8 mouse cellular contexts compared by ENCODE assay signal in the genomic region with DNA sequence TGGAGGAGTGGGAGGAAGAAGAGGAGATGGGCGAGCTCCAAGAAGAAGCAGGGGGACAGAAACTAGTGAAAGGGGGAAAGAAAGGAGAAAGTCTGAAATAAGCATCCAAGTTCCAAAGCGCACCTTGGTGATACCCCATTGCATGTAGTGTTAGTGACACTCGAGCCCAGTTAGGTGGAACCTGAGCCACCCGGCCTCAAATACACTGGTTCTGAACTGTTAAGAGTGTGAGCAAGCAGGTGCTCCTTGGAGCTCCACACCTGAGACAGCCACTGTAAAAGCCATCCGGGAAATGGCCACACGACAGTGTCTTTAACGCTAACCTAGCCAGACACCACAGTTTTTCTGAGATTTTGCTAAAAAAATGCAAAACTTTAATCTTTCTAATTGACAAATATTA. TPM values are rescaled to one million over a fixed set of nuclear protein-coding genes. Genes with fewer than 3 reads are reported as not detected.
A peak's percentile ranks its signal among the peaks of the same experiment; 100 is the strongest.
DNase-seq lines count a peak whose midpoint lies in the region; ATAC-seq lines count a peak whose summit lies in the region.

No protein-coding gene starts in this region.

- 43% methylated on average over 7 of the region's 7 CpGs for WGBS in kidney, embryonic 15.5 days
- WGBS in midbrain, embryonic 14.5 days = 46% methylated on average over 7 of the region's 7 CpGs

- H3K27ac ChIP-seq in kidney, embryonic 15.5 days = no peak overlapping the region
- H3K27ac ChIP-seq in midbrain, embryonic 14.5 days (replicated peaks; ENCODE audit: low read depth, low read length) = no peak overlapping the region

- peak; percentile 5 to 34 for DNase-seq in cerebellum, postnatal 36 days
- DNase-seq in cerebellum, adult 11-12 months = no peak
- DNase-seq in urinary bladder, postnatal 25 days (ENCODE audit: low spot score) = peak; percentile 4
- DNase-seq in urinary bladder, adult 18-20 months (ENCODE audit: low spot score in 2 of 2) = no peak
- peak; percentile 21 for DNase-seq in midbrain, embryonic 14.5 days
- no peak for DNase-seq in T-cell, adult 2 months (ENCODE audit: low spot score)
- DNase-seq in layer of hippocampus, adult 18-20 months (ENCODE audit: low spot score in 2 of 2) = no peak

- ATAC-seq in kidney, embryonic 15.5 days (replicated peaks; ENCODE audit: low FRiP score) = no peak
- ATAC-seq in midbrain, embryonic 14.5 days (ENCODE audit: low FRiP score, low TSS enrichment) = no peak

- no peak overlapping the region for H3K9ac ChIP-seq in kidney, embryonic 15.5 days
- H3K9ac ChIP-seq in midbrain, embryonic 14.5 days (replicated peaks; ENCODE audit: low read length) = no peak overlapping the region

- no peaks in the 10 kb centered on the region for H3K9me3 ChIP-seq in kidney, embryonic 15.5 days (replicated peaks)
- H3K9me3 ChIP-seq in midbrain, embryonic 14.5 days (ENCODE audit: control insufficient read depth, low read length) = no peaks in the 10 kb centered on the region

- peak overlapping the region; percentile 54 for H3K4me2 ChIP-seq in kidney, embryonic 15.5 days
- H3K4me2 ChIP-seq in midbrain, embryonic 14.5 days (ENCODE audit: low read length) = peak overlapping the region; percentile 51

- no peaks in the 10 kb centered on the region for H3K36me3 ChIP-seq in kidney, embryonic 15.5 days
- H3K36me3 ChIP-seq in midbrain, embryonic 14.5 days (ENCODE audit: control insufficient read depth, insufficient read depth, low read length) = no peaks in the 10 kb centered on the region

- peaks cover 40% of the 10 kb centered on the region for H3K27me3 ChIP-seq in kidney, embryonic 15.5 days
- peaks cover 5% of the 10 kb centered on the region; the same call in 1 of the 2 replicates for H3K27me3 ChIP-seq in midbrain, embryonic 14.5 days (ENCODE audit: control insufficient read depth, insufficient read depth, low read length)

- no peaks in the 10 kb centered on the region for H3K4me1 ChIP-seq in kidney, embryonic 15.5 days
- H3K4me1 ChIP-seq in midbrain, embryonic 14.5 days (ENCODE audit: control insufficient read depth, insufficient read depth, low read length) = no peaks in the 10 kb centered on the region

- H3K4me3 ChIP-seq in kidney, embryonic 15.5 days (replicated peaks) = peak overlapping the region; percentile 68
- H3K4me3 ChIP-seq in midbrain, embryonic 14.5 days (replicated peaks; ENCODE audit: low read depth, low read length) = peak overlapping the region; percentile 52

RNA-seq across cellular contexts. Expression of a gene that starts 0.5 kb away (rescaled TPM):
- polyA plus RNA-seq in kidney, embryonic 15.5 days (2015; fragmentation: Nextera tagmentation; extraction: Ambion mirVana) = 11.3 and 12.3 TPM in 2 replicates
- 3.8 and 6.2 TPM in 2 replicates for polyA plus RNA-seq in midbrain, embryonic 14.5 days (2014; fragmentation: Nextera tagmentation; extraction: Ambion mirVana)
- total RNA-seq in layer of hippocampus, adult 18-20 months (2021) = 1 to 10 TPM; 1.6 TPM

Comparison
In these comparisons a context has a peak if more than half of its experiments do, and no peak if none do; other contexts are left out.
1. DNase-seq: peak in cerebellum, postnatal 36 days (2 of 2), urinary bladder, postnatal 25 days (single experiment) and midbrain, embryonic 14.5 days (single experiment); none in cerebellum, adult 11-12 months (single experiment), urinary bladder, adult 18-20 months (0 of 2), T-cell, adult 2 months (single experiment) and layer of hippocampus, adult 18-20 months (0 of 2).